Comparison of ENCODE assay signal across 7 mouse cellular contexts in genomic region chr12:84487324-84488056, GRCm38 (mm10). TPM values are rescaled to one million over a fixed set of nuclear protein-coding genes. Genes with fewer than 3 reads are reported as not detected.
DNase-seq lines count a peak whose midpoint lies in the region; ATAC-seq lines count a peak whose summit lies in the region.

No protein-coding gene starts in this region.

- ATAC-seq in hindbrain, embryonic 12.5 days (ENCODE audit: low FRiP score) = peak; percentile 92
- ATAC-seq in activated CD4-positive, CD25-positive, alpha-beta regulatory T cell, adult 4 months = no peak

- H3K27me3 ChIP-seq in embryonic facial prominence, embryonic 10.5 days (replicated peaks; ENCODE audit: low read depth, poor library complexity, severe bottlenecking) = peaks cover 3% of the 10 kb centered on the region; the same call in 1 of the 2 replicates
- H3K27me3 ChIP-seq in hindbrain, embryonic 12.5 days = peaks cover 61% of the 10 kb centered on the region

- H3K9me3 ChIP-seq in embryonic facial prominence, embryonic 10.5 days = no peaks in the 10 kb centered on the region
- H3K9me3 ChIP-seq in hindbrain, embryonic 12.5 days (replicated peaks) = no peaks in the 10 kb centered on the region

- 49% methylated on average over 8 of the region's 8 CpGs for WGBS in embryonic facial prominence, embryonic 10.5 days
- 31% methylated on average over 8 of the region's 8 CpGs for WGBS in hindbrain, embryonic 12.5 days

- H3K36me3 ChIP-seq in embryonic facial prominence, embryonic 10.5 days (replicated peaks) = 0 out of 2 replicates have a peak, but pooled peaks cover 3% of the 10 kb centered on the region
- H3K36me3 ChIP-seq in hindbrain, embryonic 12.5 days = no peaks in the 10 kb centered on the region

- peaks cover 12% of the 10 kb centered on the region for H3K4me1 ChIP-seq in embryonic facial prominence, embryonic 10.5 days
- H3K4me1 ChIP-seq in hindbrain, embryonic 12.5 days = peaks cover 9% of the 10 kb centered on the region

- no peak overlapping the region for H3K4me3 ChIP-seq in embryonic facial prominence, embryonic 10.5 days
- no peak overlapping the region for H3K4me3 ChIP-seq in hindbrain, embryonic 12.5 days

- H3K4me2 ChIP-seq in hindbrain, embryonic 12.5 days (replicated peaks) = 0 out of 2 replicates have a peak overlapping the region, but pooled peaks have one; percentile 3

- DNase-seq in ZHBTc4 (ENCODE audit: low read depth, low spot score) = peak; percentile 50
- peak; percentile 27 for DNase-seq in embryonic facial prominence, embryonic 10.5 days (ENCODE audit: low spot score)
- DNase-seq in lung, postnatal 10 days = peak; percentile 49
- DNase-seq in cerebellum, adult 9-11 months = no peak
- DNase-seq in adrenal gland, adult 2 months = no peak

- H3K9ac ChIP-seq in hindbrain, embryonic 12.5 days = no peak overlapping the region

- no peak overlapping the region for H3K27ac ChIP-seq in embryonic facial prominence, embryonic 10.5 days (replicated peaks)
- H3K27ac ChIP-seq in hindbrain, embryonic 12.5 days = peak overlapping the region; percentile 44; the same call in 1 of the 2 replicates

RNA-seq across cellular contexts. Expression of gene Lin52, which starts 36.3 kb away (rescaled TPM):
- 28.4 and 28.6 TPM in 2 replicates for polyA plus RNA-seq in embryonic facial prominence, embryonic 10.5 days (2016; fragmentation: Nextera tagmentation; extraction: Ambion mirVana)
- polyA plus RNA-seq in hindbrain, embryonic 12.5 days (2016; fragmentation: Nextera tagmentation; extraction: Ambion mirVana) = 31.1 and 31.8 TPM in 2 replicates
- 10 to 100 TPM; 20.8 to 23.2 TPM for polyA plus RNA-seq in activated CD4-positive, CD25-positive, alpha-beta regulatory T cell, adult 4 months (2017; shearing (Covaris generic))
- 10 to 100 TPM; 16.2 to 19.7 TPM for total RNA-seq in adrenal gland, adult 2 months (2021)
- 5.0 and 6.9 TPM in 2 replicates for polyA plus RNA-seq in adrenal gland, adult 2 months (2012; rRNA removed)

RNA-seq across cellular contexts. Expression of gene Aldh6a1, which starts 36.7 kb away (rescaled TPM):
- polyA plus RNA-seq in embryonic facial prominence, embryonic 10.5 days (2016; fragmentation: Nextera tagmentation; extraction: Ambion mirVana) = 16.0 and 18.2 TPM in 2 replicates
- polyA plus RNA-seq in hindbrain, embryonic 12.5 days (2016; fragmentation: Nextera tagmentation; extraction: Ambion mirVana) = 32.6 and 33.9 TPM in 2 replicates
- 10 to 100 TPM in 1 of 2 experiments, 1 to 10 TPM in 1; 7.3 to 10.9 TPM for polyA plus RNA-seq in activated CD4-positive, CD25-positive, alpha-beta regulatory T cell, adult 4 months (2017; shearing (Covaris generic))
- total RNA-seq in adrenal gland, adult 2 months (2021) = 100 to 1,000 TPM; 211 to 272 TPM
- 21.7 and 22.0 TPM in 2 replicates for polyA plus RNA-seq in adrenal gland, adult 2 months (2012; rRNA removed)

Comparison
In these comparisons a context has a peak if more than half of its experiments do, and no peak if none do; other contexts are left out.
1. DNase-seq: peak in ZHBTc4 (single experiment), embryonic facial prominence, embryonic 10.5 days (single experiment) and lung, postnatal 10 days (single experiment); none in cerebellum, adult 9-11 months (single experiment) and adrenal gland, adult 2 months (single experiment).